Mouse (Mus musculus) telencephalon, adult 2 months (tissue): ENCODE data around the gene B230219D22Rik.

Experiments
- DNase-seq: peaks from one replicate; pipeline ENCODE4 v3.0.0-alpha.2; 2011; ENCODE audit warnings: low read depth, low spot score

Gene B230219D22Rik

GRCm38 (mm10) chr13:55726598-55727119 lies 33.7 kb downstream of the B230219D22Rik start:
- DNase-seq = no peak

- DNase-seq = no peak
Measured at GRCm38 (mm10) chr13:55727120-55727838, 34.4 kb downstream of the B230219D22Rik start, which contains the start of gene Pcbd2. Gene Pcbd2, plus strand, starts transcription at chr13:55727368.

- DNase-seq = peak; percentile 78
Measured at GRCm38 (mm10) chr13:55727839-55728238, 34.9 kb downstream of the B230219D22Rik start.

- no peak for DNase-seq
Measured at GRCm38 (mm10) chr13:55730716-55731115, 37.8 kb downstream of the B230219D22Rik start.

GRCm38 (mm10) chr13:55732121-55732520 lies 39.2 kb downstream of the B230219D22Rik start:
- DNase-seq = no peak

GRCm38 (mm10) chr13:55733628-55734502 lies 40.9 kb downstream of the B230219D22Rik start:
- DNase-seq = no peak

GRCm38 (mm10) chr13:55737885-55738284 lies 45.0 kb downstream of the B230219D22Rik start:
- DNase-seq = no peak

GRCm38 (mm10) chr13:55742306-55742705 lies 49.4 kb downstream of the B230219D22Rik start:
- DNase-seq = peak; percentile 58
